Mouse (Mus musculus) G1E (cell line): ENCODE results near the gene Armc8.

Source experiments
- CTCF ChIP-seq: IDR thresholded peaks from 2 replicates; pipeline ENCODE4 v1.5.1; 2012; ENCODE audit warnings: low read depth, low read length, inconsistent platforms, mixed read lengths
- GATA1 ChIP-seq: IDR thresholded peaks from 2 replicates; pipeline ENCODE4 v1.6.1; 2012; ENCODE audit warnings: borderline replicate concordance, low read length, inconsistent platforms, mixed read lengths
- GATA2 ChIP-seq: IDR thresholded peaks from 2 replicates; pipeline ENCODE4 v1.6.1; 2012; ENCODE audit warnings: low read depth, low read length, inconsistent platforms, borderline replicate concordance

DNA sequence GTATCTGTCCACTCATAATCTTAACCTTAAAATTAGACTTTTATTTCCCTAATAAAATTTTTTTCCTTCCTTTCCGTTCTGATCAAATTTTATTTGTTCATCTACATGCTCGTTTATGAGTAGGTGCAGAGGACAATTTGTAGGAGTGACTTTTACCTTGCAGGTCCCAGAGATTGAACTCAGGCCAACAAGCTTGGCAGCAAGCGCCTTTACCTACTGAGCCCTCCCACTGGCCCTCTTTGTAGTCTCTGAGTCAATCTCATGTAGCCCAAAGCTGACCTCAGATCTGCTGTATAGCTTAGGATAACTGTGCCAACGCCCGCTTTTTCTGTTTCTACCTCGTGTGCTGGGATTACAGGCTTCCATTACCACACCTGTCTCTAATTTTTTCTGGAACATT, 136.7 kb downstream of the Armc8 start:
- no peak for TF ChIP-seq CTCF
- no peak for TF ChIP-seq GATA2
- no peak for TF ChIP-seq GATA1
